Mouse (Mus musculus) liver, adult (tissue): Measurements from ENCODE around the gene Tmod3.

ENCODE experiments used
- GATA4 ChIP-seq: IDR thresholded peaks from 2 replicates; pipeline ENCODE4 v1.6.1; 2014; ENCODE audit warnings: mild to moderate bottlenecking, low read length; ENCODE audit not compliant: insufficient replicate concordance

Gene Tmod3

DNA sequence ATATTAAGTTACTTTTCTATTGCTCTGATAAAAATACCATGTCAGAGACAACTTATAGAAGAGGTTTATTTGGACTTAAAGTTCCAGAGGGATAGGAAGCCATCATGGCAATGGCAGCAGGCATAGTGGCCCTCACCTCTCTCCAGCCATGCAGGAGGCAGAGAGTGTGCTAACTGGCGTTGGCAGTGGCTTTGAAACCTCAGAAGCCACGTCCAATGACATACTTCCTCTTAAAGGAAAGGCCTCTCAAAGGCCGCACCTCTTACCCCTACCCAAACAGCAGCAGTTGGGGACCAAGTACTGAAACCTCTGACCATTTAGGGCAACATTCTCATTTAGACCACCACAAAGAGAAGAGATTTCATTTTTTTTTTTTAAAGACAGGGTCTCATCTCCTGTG is 82.2 kb downstream of the Tmod3 start:
- TF ChIP-seq GATA4: no peak

DNA sequence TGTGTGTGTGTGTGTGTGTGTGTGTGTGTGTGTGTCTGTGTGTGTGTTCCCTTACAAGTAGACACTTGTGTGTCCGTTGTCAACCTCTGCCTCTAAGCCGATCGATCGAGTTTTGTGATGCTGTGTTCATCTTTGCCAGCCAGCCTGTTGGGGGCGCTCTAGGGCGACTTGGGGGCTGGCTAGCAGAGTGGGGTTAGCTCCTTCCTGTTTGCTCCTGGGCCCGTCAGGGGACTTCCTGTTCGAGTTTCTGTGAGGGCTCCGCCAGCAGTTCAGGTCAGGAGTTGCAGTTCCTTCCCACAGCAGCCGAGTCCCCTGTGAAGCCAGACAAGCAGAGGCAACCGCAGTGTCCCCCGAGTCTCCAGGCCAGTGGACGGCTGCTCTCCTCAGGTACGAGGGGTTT is 91.2 kb downstream of the Tmod3 start:
- TF ChIP-seq GATA4: no peak

DNA sequence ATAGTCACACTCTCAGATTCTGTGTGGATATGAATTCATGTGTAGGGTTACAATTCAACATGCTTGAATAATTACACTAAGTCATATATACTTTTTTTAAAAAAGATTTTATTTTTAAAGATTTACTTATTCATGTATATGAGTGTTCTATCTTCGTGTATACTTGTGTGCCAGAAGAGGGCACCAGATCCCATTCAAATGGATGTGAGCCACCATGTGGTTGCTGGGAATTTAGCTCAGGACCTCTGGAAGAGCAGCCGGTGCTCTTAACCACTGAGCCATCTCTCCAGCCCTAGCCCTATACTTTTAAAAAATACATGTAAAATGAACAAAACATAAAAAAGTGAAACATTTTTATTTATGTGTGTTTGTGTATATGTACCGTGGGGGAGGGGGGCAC is 91.9 kb downstream of the Tmod3 start:
- TF ChIP-seq GATA4: no peak

DNA sequence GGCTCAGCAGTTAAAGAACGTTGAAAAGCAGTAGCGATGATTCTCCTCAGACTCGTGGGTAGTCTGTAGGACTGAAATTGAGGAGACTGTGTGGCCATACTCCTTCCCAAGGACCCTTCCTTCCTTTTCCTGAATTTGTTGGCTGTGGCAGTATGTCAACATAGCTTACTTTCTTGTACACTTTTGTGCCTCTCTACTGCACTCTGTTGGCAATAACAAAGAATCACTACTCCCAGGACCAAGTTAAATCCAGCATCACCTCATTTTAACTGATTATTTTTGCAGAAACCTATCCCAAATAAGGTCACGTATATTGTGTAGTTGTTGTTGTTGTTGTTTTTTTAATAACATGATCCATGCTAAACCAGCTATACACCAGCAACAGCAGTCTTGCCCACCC is 92.8 kb downstream of the Tmod3 start:
- no peak for TF ChIP-seq GATA4

DNA sequence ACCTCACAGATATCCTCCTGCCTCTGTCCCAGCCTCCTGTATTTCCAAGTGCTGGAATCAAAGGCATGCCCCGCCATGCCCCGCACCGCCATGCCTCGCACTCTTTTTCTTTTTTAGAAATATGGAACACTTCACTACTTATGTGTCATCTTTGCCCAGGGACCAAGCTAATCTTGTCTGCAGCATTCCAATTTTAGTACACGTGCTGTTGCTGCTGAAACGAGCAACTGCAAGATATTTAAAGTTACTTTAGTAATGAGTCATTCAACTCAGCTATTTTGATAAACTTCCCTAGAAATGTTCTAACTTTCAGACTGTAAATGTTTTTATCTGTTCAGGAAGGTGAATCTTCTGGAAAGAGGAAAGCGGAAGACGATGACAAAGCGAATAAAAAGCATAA is 93.6 kb downstream of the Tmod3 start:
- TF ChIP-seq GATA4: no peak

DNA sequence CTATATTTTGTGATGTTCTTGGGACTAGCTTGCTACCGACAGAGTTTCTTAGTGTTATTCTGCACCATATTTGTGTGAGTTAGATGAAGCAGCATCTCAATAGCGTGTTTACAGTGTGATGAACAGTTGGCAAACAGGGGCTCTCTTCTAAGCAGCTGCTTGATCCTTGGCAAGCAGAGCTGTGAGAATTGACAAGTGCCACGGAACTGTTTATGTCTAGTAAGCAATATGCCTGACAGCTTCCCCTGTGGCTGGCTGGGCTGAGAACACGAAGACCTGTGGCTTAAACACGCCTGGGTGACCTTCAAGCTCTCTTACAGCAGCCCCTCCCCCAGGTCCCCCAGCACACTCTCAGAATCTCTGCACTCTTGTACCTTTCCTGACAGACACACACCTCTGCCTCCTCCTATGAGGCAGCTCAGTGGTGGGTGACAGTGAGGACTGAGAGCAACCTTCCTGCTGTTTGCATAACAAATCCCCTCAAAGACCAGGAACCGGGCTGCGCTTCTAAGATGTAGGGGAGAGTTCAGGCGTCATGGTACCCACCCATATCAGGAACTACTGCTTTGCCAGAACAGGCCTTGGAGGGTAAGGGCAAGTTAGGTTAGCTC is 96.3 kb downstream of the Tmod3 start:
- TF ChIP-seq GATA4: no peak

DNA sequence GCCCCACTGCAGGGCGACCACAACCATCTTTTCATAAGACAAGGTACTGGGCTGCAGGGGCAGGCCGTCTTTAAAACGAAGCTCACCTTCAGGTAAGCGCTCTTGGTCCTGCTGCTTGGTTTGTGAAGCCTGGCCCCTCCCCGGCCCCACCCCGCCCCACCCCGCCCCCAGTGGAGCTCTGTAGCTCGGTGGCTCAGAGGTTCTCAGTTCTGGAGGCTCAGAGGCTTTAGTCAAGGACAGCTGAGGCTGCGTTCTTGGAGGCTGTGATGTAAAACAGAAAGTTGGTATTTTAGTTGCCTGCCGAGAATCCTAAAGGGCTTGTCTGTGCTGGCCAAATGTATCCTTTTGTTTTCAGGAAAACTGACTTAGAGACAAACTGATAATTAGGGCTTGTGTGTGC is 103.8 kb downstream of the Tmod3 start:
- TF ChIP-seq GATA4: no peak

DNA sequence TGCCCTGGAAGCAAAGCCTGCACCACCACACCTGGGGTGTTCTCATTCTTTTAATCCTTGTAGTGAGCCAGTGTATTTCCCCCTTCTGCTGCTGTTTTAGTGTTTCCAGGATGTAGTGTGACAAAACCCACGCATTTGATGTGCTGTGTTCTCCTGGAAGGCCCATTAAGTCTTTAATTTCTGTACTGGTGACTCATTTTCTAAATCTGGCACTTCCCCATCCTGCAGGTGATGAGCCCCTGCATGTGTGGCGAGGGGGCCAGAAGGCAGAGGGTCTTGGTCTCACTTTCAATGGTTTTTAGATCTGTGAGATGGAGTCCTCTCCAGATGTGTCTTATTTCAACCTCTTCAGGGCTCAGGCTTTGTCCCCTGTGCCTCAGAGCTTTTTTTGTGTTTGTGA is 105.5 kb downstream of the Tmod3 start:
- TF ChIP-seq GATA4: no peak

DNA sequence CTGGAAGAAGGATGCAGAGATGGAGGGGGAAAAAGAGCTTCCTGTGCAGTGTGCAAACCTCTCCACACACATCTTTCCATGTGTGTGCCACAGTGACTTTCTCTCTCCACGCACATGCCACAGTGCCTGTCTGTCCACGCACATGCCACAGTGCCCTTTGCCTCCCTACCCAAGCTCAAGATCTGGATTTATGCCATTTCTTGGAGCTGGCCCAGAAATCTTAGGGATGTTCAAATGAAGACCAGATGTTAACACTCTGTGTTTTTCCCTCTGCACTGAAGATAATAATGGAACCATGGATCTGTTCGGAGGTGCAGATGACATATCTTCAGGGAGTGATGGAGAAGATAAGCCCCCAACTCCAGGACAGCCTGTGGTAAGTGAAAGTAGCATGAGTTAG is 111.4 kb downstream of the Tmod3 start:
- TF ChIP-seq GATA4: no peak
